Mouse (Mus musculus): ENCODE results near the gene Smndc1. TPM values are rescaled to one million over a fixed set of nuclear protein-coding genes. Genes with fewer than 3 reads are reported as not detected.

Gene Smndc1
- polyA plus RNA-seq, 1 experiment from 2014 or later = 42.0 TPM

- ATAC-seq (ENCODE audit: low FRiP score, low TSS enrichment) = no peak
- Histone ChIP-seq H3K9ac (replicated peaks; ENCODE audit: low read length) (no peak overlapping the region), H3K27ac (replicated peaks; ENCODE audit: low read depth, low read length) (no peak overlapping the region), H3K4me3 (replicated peaks; ENCODE audit: low read depth, low read length) (no peak overlapping the region), H3K36me3 (ENCODE audit: control insufficient read depth, insufficient read depth, low read length) (peaks cover 5% of the 10 kb centered on the region), H3K4me2 (ENCODE audit: low read length) (no peak overlapping the region), H3K27me3 (ENCODE audit: control insufficient read depth, insufficient read depth, low read length) (no peaks in the 10 kb centered on the region), H3K4me1 (ENCODE audit: control insufficient read depth, insufficient read depth, low read length) (0 out of 2 replicates have a peak, but pooled peaks cover 2% of the 10 kb centered on the region), H3K9me3 (ENCODE audit: control insufficient read depth, low read length) (no peaks in the 10 kb centered on the region)
- WGBS = 96% methylated on average over 7 of the region's 7 CpGs
- DNase-seq = no peak
These were observed 36.5 kb downstream of the Smndc1 start for GRCm38 (mm10) chr19:53353864-53354263.

GRCm38 (mm10) chr19:53345766-53346165 is 44.6 kb downstream of the Smndc1 start:
- Histone ChIP-seq H3K4me2 (ENCODE audit: low read length) (no peak overlapping the region), H3K36me3 (ENCODE audit: control insufficient read depth, insufficient read depth, low read length) (peaks cover 10% of the 10 kb centered on the region; the same call in 1 of the 2 replicates), H3K27me3 (ENCODE audit: control insufficient read depth, insufficient read depth, low read length) (no peaks in the 10 kb centered on the region), H3K27ac (replicated peaks; ENCODE audit: low read depth, low read length) (no peak overlapping the region), H3K9me3 (ENCODE audit: control insufficient read depth, low read length) (no peaks in the 10 kb centered on the region), H3K4me3 (replicated peaks; ENCODE audit: low read depth, low read length) (no peak overlapping the region), H3K9ac (replicated peaks; ENCODE audit: low read length) (no peak overlapping the region), H3K4me1 (ENCODE audit: control insufficient read depth, insufficient read depth, low read length) (no peaks in the 10 kb centered on the region)
- ATAC-seq (ENCODE audit: low FRiP score, low TSS enrichment) (no peak), DNase-seq (no peak)
- 90% methylated on average over 14 of the region's 14 CpGs for WGBS

GRCm38 (mm10) chr19:53344062-53344461 is 46.3 kb downstream of the Smndc1 start:
- Histone ChIP-seq H3K4me1 (ENCODE audit: control insufficient read depth, insufficient read depth, low read length) (no peaks in the 10 kb centered on the region), H3K36me3 (ENCODE audit: control insufficient read depth, insufficient read depth, low read length) (0 out of 2 replicates have a peak, but pooled peaks cover 10% of the 10 kb centered on the region), H3K27me3 (ENCODE audit: control insufficient read depth, insufficient read depth, low read length) (no peaks in the 10 kb centered on the region), H3K4me3 (replicated peaks; ENCODE audit: low read depth, low read length) (no peak overlapping the region), H3K27ac (replicated peaks; ENCODE audit: low read depth, low read length) (0 out of 2 replicates have a peak overlapping the region, but pooled peaks have one; percentile 8), H3K4me2 (ENCODE audit: low read length) (no peak overlapping the region), H3K9ac (replicated peaks; ENCODE audit: low read length) (no peak overlapping the region), H3K9me3 (ENCODE audit: control insufficient read depth, low read length) (no peaks in the 10 kb centered on the region)
- no peak for DNase-seq
- WGBS = 81% methylated on average over 16 of the region's 16 CpGs
- no peak for ATAC-seq (ENCODE audit: low FRiP score, low TSS enrichment)

- no peak overlapping the region for H3K4me3 ChIP-seq (replicated peaks; ENCODE audit: low read depth, low read length)
- H3K27me3 ChIP-seq (ENCODE audit: control insufficient read depth, insufficient read depth, low read length) = no peaks in the 10 kb centered on the region
- H3K9ac ChIP-seq (replicated peaks; ENCODE audit: low read length) = no peak overlapping the region
- 93% methylated on average over 13 of the region's 13 CpGs for WGBS
- no peak overlapping the region for H3K4me2 ChIP-seq (ENCODE audit: low read length)
- no peaks in the 10 kb centered on the region for H3K9me3 ChIP-seq (ENCODE audit: control insufficient read depth, low read length)
- no peak overlapping the region for H3K27ac ChIP-seq (replicated peaks; ENCODE audit: low read depth, low read length)
- no peaks in the 10 kb centered on the region for H3K4me1 ChIP-seq (ENCODE audit: control insufficient read depth, insufficient read depth, low read length)
- ATAC-seq (ENCODE audit: low FRiP score, low TSS enrichment) (no peak), DNase-seq (no peak)
- 0 out of 2 replicates have a peak, but pooled peaks cover 9% of the 10 kb centered on the region for H3K36me3 ChIP-seq (ENCODE audit: control insufficient read depth, insufficient read depth, low read length)
These were observed 47.0 kb downstream of the Smndc1 start for GRCm38 (mm10) chr19:53343174-53343881.

- H3K4me1 ChIP-seq (ENCODE audit: control insufficient read depth, insufficient read depth, low read length) = no peaks in the 10 kb centered on the region
- DNase-seq (peak; percentile 63), ATAC-seq (ENCODE audit: low FRiP score, low TSS enrichment) (no peak)
- WGBS = 34% methylated on average over 6 of the region's 6 CpGs
- H3K27ac ChIP-seq (replicated peaks; ENCODE audit: low read depth, low read length) = no peak overlapping the region
- peaks cover 9% of the 10 kb centered on the region for H3K36me3 ChIP-seq (ENCODE audit: control insufficient read depth, insufficient read depth, low read length)
- no peaks in the 10 kb centered on the region for H3K27me3 ChIP-seq (ENCODE audit: control insufficient read depth, insufficient read depth, low read length)
- H3K9me3 ChIP-seq (ENCODE audit: control insufficient read depth, low read length) = no peaks in the 10 kb centered on the region
- no peak overlapping the region for H3K4me3 ChIP-seq (replicated peaks; ENCODE audit: low read depth, low read length)
- no peak overlapping the region for H3K9ac ChIP-seq (replicated peaks; ENCODE audit: low read length)
- peak overlapping the region; percentile 20 for H3K4me2 ChIP-seq (ENCODE audit: low read length)
These were observed 50.0 kb downstream of the Smndc1 start for GRCm38 (mm10) chr19:53340423-53340822.

- ATAC-seq (ENCODE audit: low FRiP score, low TSS enrichment) = no peak
- 97% methylated on average over 9 of the region's 9 CpGs for WGBS
- peaks cover 23% of the 10 kb centered on the region for H3K36me3 ChIP-seq (ENCODE audit: control insufficient read depth, insufficient read depth, low read length)
These were observed 55.1 kb downstream of the Smndc1 start for GRCm38 (mm10) chr19:53335241-53335640.

GRCm38 (mm10) chr19:53333730-53334129 is 56.6 kb downstream of the Smndc1 start:
- no peaks in the 10 kb centered on the region for H3K27me3 ChIP-seq (ENCODE audit: control insufficient read depth, insufficient read depth, low read length)
- H3K9ac ChIP-seq (replicated peaks; ENCODE audit: low read length) = no peak overlapping the region
- peaks cover 23% of the 10 kb centered on the region for H3K36me3 ChIP-seq (ENCODE audit: control insufficient read depth, insufficient read depth, low read length)
- no peak overlapping the region for H3K4me2 ChIP-seq (ENCODE audit: low read length)
- DNase-seq (no peak), ATAC-seq (ENCODE audit: low FRiP score, low TSS enrichment) (no peak)
- no peaks in the 10 kb centered on the region for H3K9me3 ChIP-seq (ENCODE audit: control insufficient read depth, low read length)
- no peak overlapping the region for H3K27ac ChIP-seq (replicated peaks; ENCODE audit: low read depth, low read length)
- no peak overlapping the region for H3K4me3 ChIP-seq (replicated peaks; ENCODE audit: low read depth, low read length)
- peaks cover 8% of the 10 kb centered on the region; the same call in 1 of the 2 replicates for H3K4me1 ChIP-seq (ENCODE audit: control insufficient read depth, insufficient read depth, low read length)
- WGBS = 92% methylated on average over 6 of the region's 6 CpGs

More at GRCm38 (mm10) chr19:53335241-53335640, 55.1 kb downstream of the Smndc1 start:
- H3K4me3 ChIP-seq (replicated peaks; ENCODE audit: low read depth, low read length) = no peak overlapping the region
- DNase-seq = no peak
- H3K9me3 ChIP-seq (ENCODE audit: control insufficient read depth, low read length) = no peaks in the 10 kb centered on the region
- H3K9ac ChIP-seq (replicated peaks; ENCODE audit: low read length) = no peak overlapping the region
- H3K4me2 ChIP-seq (ENCODE audit: low read length) = no peak overlapping the region
- H3K27ac ChIP-seq (replicated peaks; ENCODE audit: low read depth, low read length) = no peak overlapping the region
- H3K4me1 ChIP-seq (ENCODE audit: control insufficient read depth, insufficient read depth, low read length) = peaks cover 5% of the 10 kb centered on the region; the same call in 1 of the 2 replicates
- no peaks in the 10 kb centered on the region for H3K27me3 ChIP-seq (ENCODE audit: control insufficient read depth, insufficient read depth, low read length)

- no peaks in the 10 kb centered on the region for H3K27me3 ChIP-seq (ENCODE audit: control insufficient read depth, insufficient read depth, low read length)
- no peak overlapping the region for H3K4me3 ChIP-seq (replicated peaks; ENCODE audit: low read depth, low read length)
- H3K27ac ChIP-seq (replicated peaks; ENCODE audit: low read depth, low read length) = no peak overlapping the region
- no peaks in the 10 kb centered on the region for H3K9me3 ChIP-seq (ENCODE audit: control insufficient read depth, low read length)
- WGBS = 92% methylated on average over 21 of the region's 21 CpGs
- DNase-seq (no peak), ATAC-seq (ENCODE audit: low FRiP score, low TSS enrichment) (no peak)
- H3K4me2 ChIP-seq (ENCODE audit: low read length) = no peak overlapping the region
- H3K4me1 ChIP-seq (ENCODE audit: control insufficient read depth, insufficient read depth, low read length) = peaks cover 8% of the 10 kb centered on the region; the same call in 1 of the 2 replicates
- no peak overlapping the region for H3K9ac ChIP-seq (replicated peaks; ENCODE audit: low read length)
- H3K36me3 ChIP-seq (ENCODE audit: control insufficient read depth, insufficient read depth, low read length) = peaks cover 17% of the 10 kb centered on the region
These were observed 58.4 kb downstream of the Smndc1 start for GRCm38 (mm10) chr19:53331882-53332500.
